Mouse (Mus musculus) c-Kit-positive CD71-negative TER-119-negative erythroid progenitor cells, embryonic 14.5 days (primary cell): ENCODE measurements around the gene Aplp2.
A peak's percentile ranks its signal among the peaks of the same experiment; 100 is the strongest.

Experiments used
- DNase-seq: peaks from one replicate; pipeline ENCODE4 v3.0.0-alpha.2; 2013; ENCODE audit warnings: low read depth

The Aplp2 gene

GRCm38 (mm10) chr9:31211690-31212499 is at the start of gene Aplp2:
Aplp2 (minus strand) TSS chr9:31211815.
- peak; percentile 93 for DNase-seq

- DNase-seq: no peak
Measured at GRCm38 (mm10) chr9:31260219-31260618, 48.6 kb upstream of the Aplp2 start.

GRCm38 (mm10) chr9:31258237-31258636 is 46.6 kb upstream of the Aplp2 start:
- DNase-seq: no peak

- no peak for DNase-seq
Measured at GRCm38 (mm10) chr9:31255953-31256352, 44.3 kb upstream of the Aplp2 start.

GRCm38 (mm10) chr9:31254697-31255004 is 43.0 kb upstream of the Aplp2 start:
- DNase-seq: peak; percentile 66

- no peak for DNase-seq
Measured at GRCm38 (mm10) chr9:31253866-31254696, 42.5 kb upstream of the Aplp2 start.

- no peak for DNase-seq
Measured at GRCm38 (mm10) chr9:31253311-31253734, 41.7 kb upstream of the Aplp2 start.

- no peak for DNase-seq
Measured at GRCm38 (mm10) chr9:31252182-31252799, 40.7 kb upstream of the Aplp2 start.

GRCm38 (mm10) chr9:31247447-31248220 is 36.0 kb upstream of the Aplp2 start:
- no peak for DNase-seq

- no peak for DNase-seq
Measured at GRCm38 (mm10) chr9:31246421-31246820, 34.8 kb upstream of the Aplp2 start.

- no peak for DNase-seq
Measured at GRCm38 (mm10) chr9:31245006-31245405, 33.4 kb upstream of the Aplp2 start.

GRCm38 (mm10) chr9:31243939-31244333 is 32.3 kb upstream of the Aplp2 start:
- DNase-seq: no peak

GRCm38 (mm10) chr9:31243306-31243938 is 31.8 kb upstream of the Aplp2 start:
- DNase-seq: no peak

GRCm38 (mm10) chr9:31241208-31241699 is 29.6 kb upstream of the Aplp2 start:
- no peak for DNase-seq

- no peak for DNase-seq
Measured at GRCm38 (mm10) chr9:31240522-31241207, 29.1 kb upstream of the Aplp2 start.

- DNase-seq: no peak
Measured at GRCm38 (mm10) chr9:31239551-31239950, 27.9 kb upstream of the Aplp2 start.

GRCm38 (mm10) chr9:31238526-31238925 is 26.9 kb upstream of the Aplp2 start:
- no peak for DNase-seq

- DNase-seq: no peak
Measured at GRCm38 (mm10) chr9:31236079-31236478, 24.5 kb upstream of the Aplp2 start.

- no peak for DNase-seq
Measured at GRCm38 (mm10) chr9:31235489-31235888, 23.9 kb upstream of the Aplp2 start.

- no peak for DNase-seq
Measured at GRCm38 (mm10) chr9:31235030-31235429, 23.4 kb upstream of the Aplp2 start.

- no peak for DNase-seq
Measured at GRCm38 (mm10) chr9:31226541-31226940, 14.9 kb upstream of the Aplp2 start.
